Mouse (Mus musculus): ENCODE data around the gene Sdhb. TPM values are rescaled to one million over a fixed set of nuclear protein-coding genes. Genes with fewer than 3 reads are reported as not detected.
A peak's percentile ranks its signal among the peaks of the same experiment; 100 is the strongest.

Gene Sdhb
- polyA plus RNA-seq, 1 experiment from 2014 or later, result 520 TPM

DNA sequence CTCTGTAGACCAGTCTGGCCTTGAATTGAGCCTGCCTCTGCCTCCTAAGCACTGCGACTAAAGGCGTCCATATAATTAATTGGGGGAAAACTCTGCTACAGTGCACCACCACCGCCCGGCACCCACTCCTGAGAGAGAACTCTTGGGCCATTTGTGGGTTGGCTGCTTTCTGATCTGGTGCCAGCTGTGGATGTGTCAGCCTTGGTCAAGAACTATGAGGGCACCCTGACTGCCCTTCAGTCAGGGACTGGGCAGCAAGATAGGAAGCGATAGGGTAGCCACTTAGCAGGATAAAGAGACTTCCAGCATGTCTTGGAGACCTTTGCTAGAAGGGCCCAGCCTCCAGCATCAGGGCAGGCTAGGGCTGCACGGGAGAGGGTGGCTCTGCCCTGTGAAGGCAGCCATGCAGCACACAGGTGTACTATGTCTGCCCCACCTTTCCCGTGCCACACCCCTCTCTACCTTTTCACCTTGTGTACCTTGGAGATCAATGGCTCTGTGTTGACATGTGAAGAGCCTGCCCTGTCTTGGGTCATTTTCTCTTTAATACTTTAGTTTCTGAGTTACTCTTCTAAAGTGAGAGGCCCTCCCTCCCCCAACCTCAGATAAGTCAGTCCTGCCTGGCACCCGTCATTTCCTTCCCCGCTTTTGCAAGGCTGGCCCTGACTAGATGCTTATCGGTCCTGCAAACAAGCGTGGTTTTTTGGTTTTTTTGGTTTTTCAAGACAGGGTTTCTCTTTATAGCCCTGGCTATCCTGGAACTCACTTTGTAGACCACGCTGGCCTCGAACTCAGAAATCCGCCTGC lies 17.1 kb downstream of the Sdhb start:
- Histone ChIP-seq H3K4me1 (ENCODE audit: control insufficient read depth, insufficient read depth, low read length) (no peaks in the 10 kb centered on the region), H3K4me2 (ENCODE audit: low read depth, low read length) (no peak overlapping the region), H3K36me3 (ENCODE audit: control insufficient read depth, insufficient read depth, low read length) (peaks cover 52% of the 10 kb centered on the region), H3K27me3 (ENCODE audit: control insufficient read depth, insufficient read depth, low read length) (no peaks in the 10 kb centered on the region), H3K9ac (replicated peaks; ENCODE audit: low read depth, low read length) (no peak overlapping the region), H3K4me3 (ENCODE audit: low read depth, low read length) (no peak overlapping the region), H3K9me3 (ENCODE audit: control insufficient read depth, low read length) (no peaks in the 10 kb centered on the region), H3K27ac (ENCODE audit: low read depth, low read length) (no peak overlapping the region)
- ATAC-seq (ENCODE audit: low read depth), result no peak
- 95% methylated on average over 14 of the region's 14 CpGs for WGBS

DNA sequence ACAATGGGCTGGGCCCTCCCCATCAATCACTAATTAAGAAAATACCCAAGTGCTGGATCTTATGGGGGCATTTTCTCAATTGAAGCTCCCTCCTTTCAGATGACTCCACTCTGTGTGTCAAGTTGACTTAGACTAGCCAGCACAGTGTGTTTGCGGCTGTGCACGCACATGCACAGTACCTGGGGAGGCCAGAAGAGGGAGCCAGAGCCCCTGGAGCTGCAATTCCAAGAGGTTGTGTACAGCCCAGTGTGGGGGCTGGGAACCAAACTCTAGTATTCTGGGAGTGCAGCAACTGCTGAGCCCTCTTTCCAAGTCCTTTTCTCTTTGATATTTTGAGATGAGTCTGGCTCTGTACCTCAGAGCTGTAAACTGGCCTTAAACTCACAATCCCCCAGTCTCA lies 20.6 kb downstream of the Sdhb start:
- H3K4me3 ChIP-seq (ENCODE audit: low read depth, low read length), result no peak overlapping the region
- WGBS, result 98% methylated on average over 2 of the region's 2 CpGs
- no peaks in the 10 kb centered on the region for H3K27me3 ChIP-seq (ENCODE audit: control insufficient read depth, insufficient read depth, low read length)
- no peak overlapping the region for H3K27ac ChIP-seq (ENCODE audit: low read depth, low read length)
- H3K4me1 ChIP-seq (ENCODE audit: control insufficient read depth, insufficient read depth, low read length), result peaks cover 4% of the 10 kb centered on the region; the same call in 1 of the 2 replicates
- ATAC-seq (ENCODE audit: low read depth), result no peak
- H3K9me3 ChIP-seq (ENCODE audit: control insufficient read depth, low read length), result no peaks in the 10 kb centered on the region
- H3K36me3 ChIP-seq (ENCODE audit: control insufficient read depth, insufficient read depth, low read length), result peaks cover 22% of the 10 kb centered on the region
- no peak overlapping the region for H3K4me2 ChIP-seq (ENCODE audit: low read depth, low read length)
- H3K9ac ChIP-seq (replicated peaks; ENCODE audit: low read depth, low read length), result no peak overlapping the region

DNA sequence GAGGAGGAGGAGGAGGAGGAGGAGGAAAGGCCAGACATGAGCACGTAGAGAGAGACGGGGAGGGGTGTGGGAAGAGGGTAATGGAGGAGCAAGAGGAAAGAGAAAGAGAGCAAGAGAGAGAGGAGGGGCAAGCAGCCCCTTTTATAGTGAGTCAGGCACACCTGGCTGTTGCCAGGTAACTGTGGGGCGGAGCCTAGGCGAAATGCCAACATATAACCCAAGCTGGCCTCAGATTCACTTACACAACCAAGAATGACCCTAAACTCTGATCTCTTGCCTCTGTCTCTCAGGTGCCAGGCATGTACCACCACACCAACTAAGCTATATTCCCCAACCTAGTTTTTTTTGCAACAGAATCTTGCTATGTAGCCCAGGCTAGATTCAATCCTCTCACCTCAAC lies 21.8 kb downstream of the Sdhb start:
- Histone ChIP-seq H3K4me2 (ENCODE audit: low read depth, low read length) (no peak overlapping the region), H3K9ac (replicated peaks; ENCODE audit: low read depth, low read length) (no peak overlapping the region), H3K4me1 (ENCODE audit: control insufficient read depth, insufficient read depth, low read length) (peaks cover 9% of the 10 kb centered on the region), H3K27me3 (ENCODE audit: control insufficient read depth, insufficient read depth, low read length) (no peaks in the 10 kb centered on the region), H3K4me3 (ENCODE audit: low read depth, low read length) (no peak overlapping the region), H3K36me3 (ENCODE audit: control insufficient read depth, insufficient read depth, low read length) (peaks cover 12% of the 10 kb centered on the region), H3K9me3 (ENCODE audit: control insufficient read depth, low read length) (no peaks in the 10 kb centered on the region), H3K27ac (ENCODE audit: low read depth, low read length) (no peak overlapping the region)
- WGBS, result 70% methylated on average over 4 of the region's 4 CpGs
- ATAC-seq (ENCODE audit: low read depth), result no peak

DNA sequence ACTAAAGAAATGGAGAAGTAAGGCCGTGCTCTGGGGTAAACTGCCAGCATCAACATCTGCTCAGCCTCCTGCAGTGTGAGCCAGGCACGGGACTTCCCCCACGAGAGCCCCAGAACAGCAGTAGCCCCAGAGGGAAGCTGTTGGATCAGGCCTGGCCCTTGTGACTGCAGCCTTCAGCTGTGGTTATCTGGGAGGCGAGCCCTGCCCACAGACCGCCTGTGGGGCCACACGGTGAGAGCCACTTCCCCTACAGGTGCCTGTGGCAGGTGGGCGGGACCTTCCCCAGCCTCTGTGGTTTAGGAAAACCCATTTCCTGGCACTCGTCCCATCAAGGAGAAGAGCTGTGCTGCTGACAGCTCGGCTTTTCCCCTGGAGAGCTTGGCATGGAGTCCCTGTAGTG lies 22.4 kb downstream of the Sdhb start:
- ATAC-seq (ENCODE audit: low read depth), result no peak
- Histone ChIP-seq H3K4me3 (ENCODE audit: low read depth, low read length) (no peak overlapping the region), H3K9ac (replicated peaks; ENCODE audit: low read depth, low read length) (no peak overlapping the region), H3K9me3 (ENCODE audit: control insufficient read depth, low read length) (no peaks in the 10 kb centered on the region), H3K27ac (ENCODE audit: low read depth, low read length) (no peak overlapping the region), H3K4me2 (ENCODE audit: low read depth, low read length) (0 out of 2 replicates have a peak overlapping the region, but pooled peaks have one; percentile 9), H3K27me3 (ENCODE audit: control insufficient read depth, insufficient read depth, low read length) (no peaks in the 10 kb centered on the region), H3K36me3 (ENCODE audit: control insufficient read depth, insufficient read depth, low read length) (peaks cover 12% of the 10 kb centered on the region), H3K4me1 (ENCODE audit: control insufficient read depth, insufficient read depth, low read length) (peaks cover 15% of the 10 kb centered on the region)
- WGBS, result 17% methylated on average over 9 of the region's 9 CpGs

DNA sequence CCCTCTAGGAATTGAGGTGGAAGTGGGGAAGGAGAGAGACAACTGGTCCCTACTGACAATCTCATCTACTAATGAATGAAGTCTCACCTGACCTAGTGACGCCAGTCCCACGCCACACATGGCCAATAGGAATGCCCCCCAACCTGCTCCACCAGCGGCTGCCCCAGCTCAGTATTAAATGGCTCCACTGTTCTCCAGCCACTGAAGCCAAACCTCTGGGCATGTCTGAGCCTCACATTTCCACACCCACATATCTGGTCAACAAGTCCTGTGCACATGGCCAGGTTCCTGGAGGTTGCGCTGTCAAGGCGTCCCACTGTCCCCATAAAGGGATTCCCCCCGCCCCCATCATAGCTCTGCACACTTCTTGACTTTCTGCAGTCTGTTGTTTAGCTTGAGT lies 23.5 kb downstream of the Sdhb start:
- Histone ChIP-seq H3K4me1 (ENCODE audit: control insufficient read depth, insufficient read depth, low read length) (peaks cover 24% of the 10 kb centered on the region), H3K4me3 (ENCODE audit: low read depth, low read length) (no peak overlapping the region), H3K36me3 (ENCODE audit: control insufficient read depth, insufficient read depth, low read length) (peaks cover 3% of the 10 kb centered on the region), H3K9ac (replicated peaks; ENCODE audit: low read depth, low read length) (no peak overlapping the region), H3K9me3 (ENCODE audit: control insufficient read depth, low read length) (no peaks in the 10 kb centered on the region), H3K4me2 (ENCODE audit: low read depth, low read length) (no peak overlapping the region), H3K27ac (ENCODE audit: low read depth, low read length) (no peak overlapping the region), H3K27me3 (ENCODE audit: control insufficient read depth, insufficient read depth, low read length) (no peaks in the 10 kb centered on the region)
- 96% methylated on average over 6 of the region's 6 CpGs for WGBS
- no peak for ATAC-seq (ENCODE audit: low read depth)

DNA sequence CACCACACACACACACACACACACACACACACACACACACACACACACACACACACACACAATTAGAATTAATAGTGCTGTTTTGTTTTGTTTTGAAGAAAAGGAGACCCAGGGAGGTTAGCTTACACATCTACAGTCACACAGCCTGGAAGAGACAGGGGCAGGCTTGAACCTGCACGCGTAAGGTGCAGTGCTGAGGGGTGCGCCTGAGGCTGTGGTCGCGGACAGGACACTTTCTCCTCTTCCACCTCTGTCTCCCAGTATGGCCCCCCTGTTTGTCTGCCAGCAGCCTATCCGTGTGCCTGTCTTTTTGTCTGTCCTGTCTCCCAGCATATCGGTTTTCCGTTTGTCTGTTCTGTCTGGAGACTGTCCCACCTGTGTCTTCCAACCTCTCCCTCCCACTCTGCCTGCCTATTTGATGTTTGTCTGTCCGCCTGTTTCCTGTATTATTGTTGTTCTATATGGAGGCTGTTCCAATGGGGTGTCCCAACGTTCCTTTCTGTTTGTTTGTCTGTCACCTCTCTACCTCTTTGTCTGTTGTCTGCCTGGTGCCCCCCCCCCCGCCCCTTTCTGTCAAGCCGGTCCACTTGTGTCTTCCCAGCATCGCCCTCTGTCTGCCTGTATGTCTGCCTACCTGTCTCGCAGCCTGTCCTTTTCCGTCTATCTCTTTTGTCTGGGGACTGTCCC lies 25.2 kb downstream of the Sdhb start:
- Histone ChIP-seq H3K27ac (ENCODE audit: low read depth, low read length) (peak overlapping the region; percentile 89), H3K4me2 (ENCODE audit: low read depth, low read length) (peak overlapping the region; percentile 90), H3K4me3 (ENCODE audit: low read depth, low read length) (peak overlapping the region; percentile 92), H3K36me3 (ENCODE audit: control insufficient read depth, insufficient read depth, low read length) (no peaks in the 10 kb centered on the region), H3K9me3 (ENCODE audit: control insufficient read depth, low read length) (no peaks in the 10 kb centered on the region), H3K9ac (replicated peaks; ENCODE audit: low read depth, low read length) (peak overlapping the region; percentile 92), H3K4me1 (ENCODE audit: control insufficient read depth, insufficient read depth, low read length) (peaks cover 27% of the 10 kb centered on the region), H3K27me3 (ENCODE audit: control insufficient read depth, insufficient read depth, low read length) (no peaks in the 10 kb centered on the region)
- WGBS, result 30% methylated on average over 15 of the region's 15 CpGs
- ATAC-seq (ENCODE audit: low read depth), result peak; percentile 13; the same call in 1 of the 2 replicates

DNA sequence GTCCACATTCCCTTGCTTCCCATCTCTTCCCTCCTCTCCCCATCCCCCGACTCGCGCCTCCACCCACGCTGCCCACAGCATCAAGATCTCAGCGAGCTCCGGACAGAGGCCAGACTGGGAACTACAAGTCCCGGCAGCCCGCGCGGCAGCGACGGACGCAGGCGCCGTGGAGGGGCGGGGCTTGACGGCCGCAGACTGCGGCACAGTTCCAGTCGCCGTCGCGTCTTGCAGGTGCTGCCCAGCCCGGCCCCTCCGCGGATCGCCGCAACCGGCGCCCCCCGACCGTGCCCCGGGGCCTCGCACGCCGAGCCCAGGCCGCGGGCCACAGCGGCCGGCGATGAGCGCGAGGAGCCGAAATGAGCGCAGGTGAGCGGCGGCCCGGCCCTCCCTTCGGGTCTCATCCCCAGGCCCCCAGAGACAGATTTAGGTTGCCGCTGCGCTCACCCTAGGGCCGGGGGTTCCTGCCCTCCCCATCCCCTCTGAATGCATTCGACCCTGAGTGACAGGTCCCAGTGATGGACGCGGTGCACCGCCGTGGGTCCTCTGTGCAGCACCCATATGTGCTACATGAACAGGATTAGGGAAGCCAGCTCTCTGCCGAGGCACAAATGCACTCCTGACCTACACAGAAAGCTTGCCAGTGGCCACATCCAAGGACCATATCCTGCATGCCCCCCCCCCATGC lies 25.9 kb downstream of the Sdhb start, which contains the start of gene Atp13a2:
Gene Atp13a2, plus strand, starts transcription at position 163 of the 685 bp plus-strand sequence.
- ATAC-seq (ENCODE audit: low read depth), result peak; percentile 91
- H3K4me1 ChIP-seq (ENCODE audit: control insufficient read depth, insufficient read depth, low read length), result peaks cover 27% of the 10 kb centered on the region
- no peaks in the 10 kb centered on the region; the same call in 1 of the 2 replicates for H3K36me3 ChIP-seq (ENCODE audit: control insufficient read depth, insufficient read depth, low read length)
- peak within 1 kb of the TSS; percentile 89 for H3K27ac ChIP-seq (ENCODE audit: low read depth, low read length)
- peak within 1 kb of the TSS; percentile 92 for H3K4me3 ChIP-seq (ENCODE audit: low read depth, low read length)
- under 1% methylated on average over 52 of the region's 58 CpGs for WGBS
- H3K9ac ChIP-seq (replicated peaks; ENCODE audit: low read depth, low read length), result peak within 1 kb of the TSS; percentile 92
- peak within 1 kb of the TSS; percentile 90 for H3K4me2 ChIP-seq (ENCODE audit: low read depth, low read length)
- no peaks in the 10 kb centered on the region for H3K27me3 ChIP-seq (ENCODE audit: control insufficient read depth, insufficient read depth, low read length)
- no peaks in the 10 kb centered on the region for H3K9me3 ChIP-seq (ENCODE audit: control insufficient read depth, low read length)

DNA sequence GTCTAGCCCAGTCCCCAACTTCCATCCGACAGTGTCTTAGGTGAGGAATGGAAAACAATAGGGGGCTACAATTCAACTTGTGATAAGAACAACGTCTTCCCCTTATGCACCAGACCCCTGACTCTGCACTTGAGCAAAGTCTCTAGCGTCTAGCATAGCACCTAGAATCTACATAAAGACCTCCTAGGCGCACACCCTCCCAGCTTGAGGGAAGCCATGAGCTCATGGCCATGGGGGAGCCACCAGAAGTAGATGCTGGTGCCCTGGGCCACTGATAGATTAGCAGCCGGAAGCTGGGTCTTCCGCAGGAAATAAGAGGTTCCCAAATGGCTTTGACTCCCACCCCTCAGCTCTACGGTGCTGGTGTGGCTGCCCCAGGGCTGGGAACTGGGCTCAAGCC lies 26.5 kb downstream of the Sdhb start:
- peak overlapping the region; percentile 90 for H3K4me2 ChIP-seq (ENCODE audit: low read depth, low read length)
- H3K9ac ChIP-seq (replicated peaks; ENCODE audit: low read depth, low read length), result peak overlapping the region; percentile 92
- peak overlapping the region; percentile 92 for H3K4me3 ChIP-seq (ENCODE audit: low read depth, low read length)
- 22% methylated on average over 7 of the region's 7 CpGs for WGBS
- no peaks in the 10 kb centered on the region for H3K27me3 ChIP-seq (ENCODE audit: control insufficient read depth, insufficient read depth, low read length)
- no peaks in the 10 kb centered on the region for H3K9me3 ChIP-seq (ENCODE audit: control insufficient read depth, low read length)
- no peaks in the 10 kb centered on the region; the same call in 1 of the 2 replicates for H3K36me3 ChIP-seq (ENCODE audit: control insufficient read depth, insufficient read depth, low read length)
- no peak; the same call in 1 of the 2 replicates for ATAC-seq (ENCODE audit: low read depth)
- H3K27ac ChIP-seq (ENCODE audit: low read depth, low read length), result peak overlapping the region; percentile 89; the same call in 1 of the 2 replicates
- peaks cover 27% of the 10 kb centered on the region for H3K4me1 ChIP-seq (ENCODE audit: control insufficient read depth, insufficient read depth, low read length)
